Mouse (Mus musculus) small intestine, adult 2 months (tissue): Measurements from ENCODE around the gene Tmem182. TPM values are rescaled to one million over a fixed set of nuclear protein-coding genes. Genes with fewer than 3 reads are reported as not detected.

Source experiments
- H3K27ac ChIP-seq: fragments of 200-500 bp; 2 replicates; pipeline ENCODE4 v1.5.1; 2012; ENCODE audit warnings: low read depth, low read length, control low read depth, inconsistent platforms; ENCODE audit not compliant: insufficient read depth
- H3K27me3 ChIP-seq: fragments of 200-500 bp; 2 replicates; pipeline ENCODE4 v1.6.1; 2012; ENCODE audit warnings: mild to moderate bottlenecking, moderate library complexity, low read length, inconsistent platforms; ENCODE audit not compliant: control insufficient read depth, insufficient read depth
- H3K36me3 ChIP-seq: fragments of 200-500 bp; 2 replicates; pipeline ENCODE4 v1.6.1; 2012; ENCODE audit warnings: mild to moderate bottlenecking, low read length, control low read depth, inconsistent platforms; ENCODE audit not compliant: control insufficient read depth, insufficient read depth
- H3K4me1 ChIP-seq: fragments of 200-500 bp; 2 replicates; pipeline ENCODE4 v1.6.1; 2012; ENCODE audit warnings: low read length, inconsistent platforms, mixed read lengths; ENCODE audit not compliant: control insufficient read depth, insufficient read depth, insufficient read length
- H3K4me3 ChIP-seq: fragments of 200-500 bp; 2 replicates; pipeline ENCODE4 v1.5.1; 2012; ENCODE audit warnings: low read depth, mild to moderate bottlenecking, control low read depth, inconsistent platforms, low read length, moderate library complexity
- CTCF ChIP-seq: fragments of 200-500 bp; IDR thresholded peaks from 2 replicates; pipeline ENCODE4 v1.5.1; 2012; ENCODE audit warnings: low read depth, mild to moderate bottlenecking, control low read depth, inconsistent platforms, low read length, moderate library complexity, mixed read lengths; ENCODE audit not compliant: insufficient replicate concordance, insufficient read length; ENCODE audit errors: extremely low read depth
- POLR2A ChIP-seq: fragments of 200-500 bp; IDR thresholded peaks from 2 replicates; pipeline ENCODE4 v1.6.1; 2012; ENCODE audit warnings: low read depth, mild to moderate bottlenecking, control low read depth, inconsistent platforms, low read length, moderate library complexity
- WGBS: fragments of 180-500 bp; shearing (Covaris S2); methylation state at CpG from one replicate; pipeline ENCODE4 v1.1.7; 2018; 5-methylcytosine and 5-hydroxymethylcytosine counted together
- polyA plus RNA-seq: library from polyadenylated mRNA; depleted of rRNA; stranded (reverse); fragments of >200 nt; gene quantifications from 2 replicates; pipeline ENCODE4 v1.2.3, GENCODE M21; 2012

Tmem182 gene
- polyA plus RNA-seq, 1 experiment, result not detected

DNA sequence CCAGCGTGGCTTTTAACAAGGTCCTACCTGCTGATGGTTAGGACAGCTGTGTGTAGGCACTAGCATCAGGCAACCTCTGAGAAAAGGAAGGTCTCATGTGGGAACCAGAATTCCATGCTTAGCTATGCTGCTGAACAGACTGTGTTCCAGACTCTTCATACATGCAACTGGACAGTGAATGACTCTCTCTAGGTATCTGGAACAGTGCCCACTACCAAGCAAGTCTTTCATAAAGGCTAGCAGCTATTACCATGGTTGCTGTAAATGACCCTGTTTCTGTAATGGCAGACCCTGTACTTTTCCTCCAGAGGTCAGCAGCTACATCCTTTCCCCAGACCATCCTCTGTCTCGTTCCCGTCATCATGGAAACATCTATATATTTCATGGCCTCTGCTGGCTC is 61.7 kb downstream of the Tmem182 start:
- H3K4me3 ChIP-seq, result no peak overlapping the region
- TF ChIP-seq POLR2A (no peak), CTCF (no peak)

DNA sequence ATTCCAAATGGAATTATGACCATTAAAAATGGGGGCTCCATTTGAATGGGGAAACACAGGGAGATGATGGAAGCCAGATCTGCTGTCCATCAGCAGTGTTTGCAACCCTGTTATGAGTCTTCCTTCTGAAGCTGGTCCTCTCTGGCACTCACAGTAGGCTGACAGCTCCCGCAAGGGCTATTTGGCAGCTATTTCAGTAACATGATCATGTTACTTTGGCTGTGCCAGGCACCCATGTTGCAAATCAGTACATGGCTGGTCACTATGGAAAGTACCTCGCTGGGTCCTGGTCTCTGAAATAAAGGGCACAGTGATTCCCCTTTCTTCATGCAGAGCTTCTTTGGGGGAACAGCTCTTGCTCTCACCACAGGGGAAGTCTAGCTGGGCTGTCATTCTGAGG is 62.2 kb downstream of the Tmem182 start:
- no peaks in the 10 kb centered on the region for H3K4me1 ChIP-seq
- H3K27ac ChIP-seq, result no peak overlapping the region
- 79% methylated on average over 2 of the region's 2 CpGs for WGBS
- no peak overlapping the region for H3K4me3 ChIP-seq
- no peaks in the 10 kb centered on the region for H3K27me3 ChIP-seq
- H3K36me3 ChIP-seq, result no peaks in the 10 kb centered on the region
- no peak for TF ChIP-seq POLR2A

More for the DNA sequence above, 61.7 kb downstream of the Tmem182 start:
- no peaks in the 10 kb centered on the region for H3K27me3 ChIP-seq
- no peaks in the 10 kb centered on the region for H3K36me3 ChIP-seq
- H3K27ac ChIP-seq, result no peak overlapping the region
- no peaks in the 10 kb centered on the region for H3K4me1 ChIP-seq
- 84% methylated on average over 3 of the region's 3 CpGs for WGBS

GRCm38 (mm10) chr1:40873760-40874455 is 68.5 kb downstream of the Tmem182 start:
- Histone ChIP-seq H3K4me3 (no peak overlapping the region), H3K27me3 (no peaks in the 10 kb centered on the region), H3K36me3 (no peaks in the 10 kb centered on the region), H3K27ac (no peak overlapping the region), H3K4me1 (no peaks in the 10 kb centered on the region)
- TF ChIP-seq CTCF (no peak), POLR2A (no peak)
- 34% methylated on average over 10 of the region's 10 CpGs for WGBS

- H3K27me3 ChIP-seq, result no peaks in the 10 kb centered on the region
- 73% methylated on average over 26 of the region's 26 CpGs for WGBS
- TF ChIP-seq POLR2A (no peak), CTCF (no peak)
Measured at GRCm38 (mm10) chr1:40874456-40875375, 69.3 kb downstream of the Tmem182 start.

GRCm38 (mm10) chr1:40879051-40879450 is 73.7 kb downstream of the Tmem182 start:
- Histone ChIP-seq H3K36me3 (no peaks in the 10 kb centered on the region), H3K27me3 (no peaks in the 10 kb centered on the region), H3K4me3 (no peak overlapping the region), H3K27ac (no peak overlapping the region), H3K4me1 (no peaks in the 10 kb centered on the region)
- WGBS, result 15% methylated on average over 9 of the region's 9 CpGs
- TF ChIP-seq POLR2A, result no peak
- no peak for TF ChIP-seq CTCF

More at GRCm38 (mm10) chr1:40874456-40875375, 69.3 kb downstream of the Tmem182 start:
- Histone ChIP-seq H3K27ac (no peak overlapping the region), H3K4me3 (no peak overlapping the region), H3K36me3 (no peaks in the 10 kb centered on the region), H3K4me1 (no peaks in the 10 kb centered on the region)

DNA sequence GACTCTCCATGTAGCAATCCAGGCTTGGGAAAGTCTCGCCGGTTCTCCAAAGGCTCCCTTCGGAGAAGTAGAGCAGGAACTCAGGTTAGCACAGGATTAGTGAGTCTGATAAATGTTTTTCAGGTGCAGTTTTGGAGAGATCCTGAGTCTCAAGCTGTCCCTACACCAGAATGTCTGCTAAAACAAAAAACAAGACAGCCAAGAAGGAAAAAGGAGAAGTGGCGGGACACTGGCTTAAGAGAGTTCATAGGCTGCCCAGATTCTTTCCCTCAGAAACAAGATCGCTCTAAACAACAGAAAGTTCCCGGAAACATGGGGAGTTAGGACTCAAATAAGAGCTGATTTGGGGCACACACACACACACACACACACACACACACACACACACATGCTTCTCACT is 74.1 kb downstream of the Tmem182 start:
- 79% methylated on average over 6 of the region's 6 CpGs for WGBS
- Histone ChIP-seq H3K27ac (no peak overlapping the region), H3K27me3 (no peaks in the 10 kb centered on the region), H3K36me3 (no peaks in the 10 kb centered on the region), H3K4me3 (no peak overlapping the region), H3K4me1 (no peaks in the 10 kb centered on the region)
- no peak for TF ChIP-seq POLR2A
- TF ChIP-seq CTCF, result 0 out of 2 replicates have a peak, but pooled peaks have one; percentile 10

- no peak overlapping the region for H3K4me3 ChIP-seq
- no peaks in the 10 kb centered on the region for H3K27me3 ChIP-seq
- 38% methylated on average over 2 of the region's 2 CpGs for WGBS
- H3K4me1 ChIP-seq, result no peaks in the 10 kb centered on the region
- no peak overlapping the region for H3K27ac ChIP-seq
- TF ChIP-seq CTCF (no peak), POLR2A (no peak)
- H3K36me3 ChIP-seq, result no peaks in the 10 kb centered on the region
Measured at GRCm38 (mm10) chr1:40880527-40880926, 75.1 kb downstream of the Tmem182 start.
